Mouse (Mus musculus): ENCODE data around the gene March6. TPM values are rescaled to one million over a fixed set of nuclear protein-coding genes. Genes with fewer than 3 reads are reported as not detected.

The March6 gene
- total RNA-seq, 2 experiments from 2014 or later = 191 to 204 TPM

DNA sequence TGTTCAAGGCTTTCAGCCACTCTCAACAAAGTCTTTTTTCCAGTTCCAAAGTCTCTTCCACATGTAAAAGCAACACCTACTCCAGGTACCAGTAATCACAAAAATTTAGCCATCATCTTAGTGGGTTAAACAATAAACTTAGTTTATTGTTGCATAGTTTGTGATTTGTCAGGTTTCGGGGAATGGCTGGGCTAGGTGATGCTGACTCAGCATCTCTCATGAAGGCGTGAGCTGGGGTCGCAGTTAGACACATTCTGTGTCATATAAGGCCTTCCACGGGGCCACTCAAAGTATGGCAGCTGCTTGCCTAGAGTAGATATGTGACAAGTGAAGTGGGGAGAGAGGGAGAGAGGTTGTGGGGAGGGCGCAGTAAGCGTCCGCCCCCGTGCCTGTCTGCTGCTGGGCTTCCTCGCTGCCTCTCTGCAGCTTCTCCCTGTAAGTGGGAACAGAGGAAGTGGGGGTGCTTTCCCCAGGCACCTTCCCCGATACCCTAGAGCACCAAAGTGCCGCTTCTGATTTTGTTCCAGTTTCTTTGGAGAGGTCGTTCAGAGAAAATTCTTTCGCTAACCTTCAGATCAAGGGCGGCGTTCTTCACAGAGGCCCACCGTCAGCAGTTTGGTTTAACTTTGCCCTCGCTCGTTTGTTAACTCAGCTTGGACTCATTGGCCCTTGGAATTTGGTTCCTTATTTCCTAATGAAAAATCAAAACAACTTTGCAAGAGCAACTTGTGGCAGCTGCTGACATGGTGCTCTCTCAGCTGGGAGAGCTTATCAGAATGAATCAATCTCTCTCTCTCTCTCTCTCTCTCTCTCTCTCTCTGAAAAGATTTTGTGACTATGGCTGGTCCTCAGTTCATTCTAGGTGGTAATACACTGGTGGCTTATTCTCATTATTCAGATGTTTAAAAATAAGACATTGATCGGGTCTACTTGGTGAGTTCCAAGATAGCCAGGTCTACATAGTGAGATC lies 33.0 kb upstream of the March6 start:
- Histone ChIP-seq H3K4me3 (no peak overlapping the region), H3K27ac (no peak overlapping the region)
- no peak for TF ChIP-seq CTCF (IDR thresholded peaks at IDR 0.05)
- no peak for DNase-seq (ENCODE audit: extremely low spot score in 1 of 2, low spot score in 2 of 2)
- intact Hi-C loops (cut with DNase I) = no loop called here

DNA sequence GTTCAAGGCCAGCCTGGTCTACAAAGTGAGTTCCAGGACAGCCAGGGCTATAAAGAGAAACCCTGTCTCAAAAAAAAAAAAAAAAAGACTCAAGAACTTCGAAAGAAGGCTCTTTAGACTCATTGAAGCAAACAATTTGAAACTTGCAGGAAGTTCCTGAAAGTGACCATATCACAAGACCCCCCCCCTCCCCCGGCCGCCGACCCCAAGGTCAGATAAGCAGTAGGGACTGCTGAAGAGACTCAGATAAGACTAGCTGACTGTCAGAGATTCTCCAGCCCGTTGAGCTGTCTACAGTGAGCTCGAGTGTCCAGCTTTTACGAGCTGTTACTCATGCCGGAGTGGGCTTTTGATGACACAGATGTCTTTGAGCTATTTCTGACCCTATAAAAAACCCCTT lies 32.0 kb upstream of the March6 start:
- Histone ChIP-seq H3K4me3 (no peak overlapping the region), H3K27ac (no peak overlapping the region)
- no peak for DNase-seq (ENCODE audit: extremely low spot score in 1 of 2, low spot score in 2 of 2)
- intact Hi-C loops (cut with DNase I) = no loop called here
- no peak for TF ChIP-seq CTCF (IDR thresholded peaks at IDR 0.05)

GRCm38 (mm10) chr15:31561976-31562375 lies 31.1 kb upstream of the March6 start:
- Histone ChIP-seq H3K27ac (no peak overlapping the region), H3K4me3 (no peak overlapping the region)
- intact Hi-C loops (cut with DNase I) = no loop called here
- TF ChIP-seq CTCF (IDR thresholded peaks at IDR 0.05) = no peak
- DNase-seq (ENCODE audit: extremely low spot score in 1 of 2, low spot score in 2 of 2) = no peak

- H3K27ac ChIP-seq = no peak overlapping the region
- intact Hi-C loops (cut with DNase I) = no loop called here
- no peak overlapping the region for H3K4me3 ChIP-seq
- DNase-seq (ENCODE audit: extremely low spot score in 1 of 2, low spot score in 2 of 2) = no peak
- no peak for TF ChIP-seq CTCF (IDR thresholded peaks at IDR 0.05)
Measured at GRCm38 (mm10) chr15:31561390-31561789, 30.5 kb upstream of the March6 start.

- Histone ChIP-seq H3K27ac (no peak overlapping the region), H3K4me3 (no peak overlapping the region)
- DNase-seq (ENCODE audit: extremely low spot score in 1 of 2, low spot score in 2 of 2) = no peak
- TF ChIP-seq CTCF (IDR thresholded peaks at IDR 0.05) = no peak
- intact Hi-C loops (cut with DNase I) = no loop called here
Measured at GRCm38 (mm10) chr15:31554855-31555254, 24.0 kb upstream of the March6 start.

DNA sequence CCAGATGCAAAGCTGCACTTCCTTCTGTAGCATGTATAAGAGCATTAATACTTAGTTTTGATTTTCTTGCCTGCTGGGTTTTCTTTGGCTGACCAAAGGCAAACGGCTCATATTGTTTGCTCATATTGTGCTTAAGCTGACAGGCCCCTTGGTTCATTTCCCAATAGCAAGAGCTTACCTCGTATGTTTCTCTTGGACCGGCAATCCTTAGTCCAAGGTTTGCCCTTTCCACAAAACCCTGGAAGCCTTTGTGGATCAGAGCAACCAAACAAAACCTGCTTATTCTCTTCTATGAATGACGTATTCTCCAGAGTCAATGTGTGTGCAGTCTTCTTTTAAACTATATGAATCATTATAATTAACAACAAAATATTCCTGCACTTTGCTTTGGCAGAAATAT lies 19.5 kb upstream of the March6 start:
- H3K4me3 ChIP-seq = no peak overlapping the region
- DNase-seq (ENCODE audit: extremely low spot score in 1 of 2, low spot score in 2 of 2) = no peak
- no peak for TF ChIP-seq CTCF (IDR thresholded peaks at IDR 0.05)
- H3K27ac ChIP-seq = no peak overlapping the region
- intact Hi-C loops (cut with DNase I) = no loop called here

GRCm38 (mm10) chr15:31547421-31547820 lies 16.6 kb upstream of the March6 start:
- intact Hi-C loops (cut with DNase I) = no loop called here
- no peak for DNase-seq (ENCODE audit: extremely low spot score in 1 of 2, low spot score in 2 of 2)

DNA sequence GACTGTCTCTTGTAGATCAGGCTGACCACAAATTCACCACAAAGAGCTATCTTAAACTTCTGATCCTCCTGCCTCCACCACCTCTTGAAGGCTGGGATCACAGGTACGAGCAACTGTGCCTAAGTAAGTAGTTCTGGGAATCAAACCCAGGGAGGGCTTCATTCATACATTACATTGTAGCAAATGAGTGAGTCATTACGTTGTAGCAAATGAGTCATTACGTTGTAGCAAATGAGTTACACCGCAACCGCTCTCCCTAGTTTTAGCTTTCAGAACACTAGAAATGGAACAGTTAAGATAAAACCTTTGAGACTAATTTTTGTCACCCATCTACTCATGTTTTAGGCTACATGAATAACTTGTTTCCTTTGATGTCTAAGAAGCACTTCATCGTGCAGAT lies 15.4 kb upstream of the March6 start:
- Histone ChIP-seq H3K4me3 (no peak overlapping the region), H3K27ac (no peak overlapping the region)
- DNase-seq (ENCODE audit: extremely low spot score in 1 of 2, low spot score in 2 of 2) = no peak
- TF ChIP-seq CTCF (IDR thresholded peaks at IDR 0.05) = no peak
- intact Hi-C loops (cut with DNase I) = no loop called here

More at GRCm38 (mm10) chr15:31547421-31547820, 16.6 kb upstream of the March6 start:
- no peak overlapping the region for H3K4me3 ChIP-seq
- H3K27ac ChIP-seq = no peak overlapping the region
- no peak for TF ChIP-seq CTCF (IDR thresholded peaks at IDR 0.05)

DNA sequence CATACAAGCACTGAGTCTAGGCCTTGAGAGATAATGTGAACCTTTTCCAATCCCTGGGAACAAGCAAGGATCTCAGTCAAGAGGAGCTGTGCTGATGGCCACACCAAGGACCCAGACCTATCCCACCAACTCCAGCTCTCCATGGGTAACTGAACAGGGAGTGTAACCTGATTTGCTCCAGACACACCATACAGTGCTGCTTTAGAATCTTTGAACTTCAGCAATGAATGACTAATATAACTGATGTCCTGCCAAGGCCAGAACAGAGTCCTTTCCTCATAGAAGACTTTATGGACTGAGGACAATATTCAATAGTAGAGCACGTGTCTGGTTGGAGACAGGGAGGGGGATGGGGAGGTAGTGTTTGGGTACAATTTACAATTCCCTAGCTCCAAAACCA lies 14.2 kb upstream of the March6 start:
- DNase-seq (ENCODE audit: extremely low spot score in 1 of 2, low spot score in 2 of 2) = no peak
- TF ChIP-seq CTCF (IDR thresholded peaks at IDR 0.05) = no peak
- no peak overlapping the region for H3K27ac ChIP-seq
- intact Hi-C loops (cut with DNase I) = no loop called here
- H3K4me3 ChIP-seq = no peak overlapping the region

GRCm38 (mm10) chr15:31543246-31543645 lies 12.4 kb upstream of the March6 start:
- intact Hi-C loops (cut with DNase I) = no loop called here
- TF ChIP-seq CTCF (IDR thresholded peaks at IDR 0.05) = no peak
- H3K4me3 ChIP-seq = no peak overlapping the region
- no peak overlapping the region for H3K27ac ChIP-seq
- no peak for DNase-seq (ENCODE audit: extremely low spot score in 1 of 2, low spot score in 2 of 2)

- DNase-seq (ENCODE audit: extremely low spot score in 1 of 2, low spot score in 2 of 2) = no peak
- peak overlapping the region; percentile 47; the same call in 1 of the 2 replicates for H3K27ac ChIP-seq
- no peak for TF ChIP-seq CTCF (IDR thresholded peaks at IDR 0.05)
- H3K4me3 ChIP-seq = no peak overlapping the region
- intact Hi-C loops (cut with DNase I) = no loop called here
Measured at GRCm38 (mm10) chr15:31542013-31542958, 11.4 kb upstream of the March6 start.

DNA sequence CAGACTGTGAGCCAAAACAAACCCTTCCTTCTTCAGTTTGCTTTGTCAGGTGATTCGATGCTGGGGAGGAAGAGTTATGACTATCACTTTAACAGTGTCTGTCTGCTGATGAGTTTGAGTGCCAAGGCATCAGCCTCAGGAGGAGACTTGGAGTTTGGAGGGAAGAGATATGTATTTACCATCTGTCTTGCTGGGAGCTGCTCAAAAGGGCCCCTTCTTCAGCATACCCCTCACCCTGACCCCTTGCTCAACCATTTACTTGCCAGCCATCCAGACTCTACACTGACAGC lies 9.6 kb upstream of the March6 start:
- H3K27ac ChIP-seq = 0 out of 2 replicates have a peak overlapping the region, but pooled peaks have one; percentile 19
- intact Hi-C loops (cut with DNase I) = no loop called here
- no peak for DNase-seq (ENCODE audit: extremely low spot score in 1 of 2, low spot score in 2 of 2)
- no peak overlapping the region for H3K4me3 ChIP-seq
- TF ChIP-seq CTCF (IDR thresholded peaks at IDR 0.05) = no peak

Measured in left cerebral cortex, adult 2 months (tissue).